Mouse (Mus musculus) 416B (cell line): Measurements from ENCODE around the gene Dpep3.

Experiments
- DNase-seq: peaks from one replicate; pipeline ENCODE4 v3.0.0; 2011; ENCODE audit warnings: low read depth

The Dpep3 gene

GRCm38 (mm10) chr8:105935863-105936603, 43.2 kb downstream of the Dpep3 start:
- DNase-seq: peak; percentile 35

DNA sequence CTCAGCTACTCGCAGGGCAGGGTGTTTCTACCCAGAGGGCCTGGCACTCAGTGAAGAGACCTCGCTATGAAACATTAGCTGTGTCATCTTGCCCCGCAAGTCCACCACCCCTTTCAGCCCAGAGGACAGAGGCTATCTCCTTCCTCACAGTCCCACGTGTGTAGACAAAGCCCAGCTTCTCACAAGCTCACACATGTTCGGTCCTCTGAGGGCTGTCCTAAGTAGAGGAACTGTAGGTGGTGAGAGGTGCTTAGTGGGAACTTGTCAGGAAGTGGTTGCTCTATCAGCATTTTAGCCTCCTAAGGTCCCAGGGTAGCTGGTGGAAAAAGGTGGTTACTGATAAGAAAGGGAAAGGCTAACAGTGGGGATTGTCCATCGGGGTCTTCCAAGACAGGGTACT, 44.1 kb downstream of the Dpep3 start:
- DNase-seq: peak; percentile 70

GRCm38 (mm10) chr8:105933762-105934161, 45.5 kb downstream of the Dpep3 start, which contains the start of gene Ctrl:
TSS of gene Ctrl (minus strand) at chr8:105933862.
- DNase-seq: no peak

DNA sequence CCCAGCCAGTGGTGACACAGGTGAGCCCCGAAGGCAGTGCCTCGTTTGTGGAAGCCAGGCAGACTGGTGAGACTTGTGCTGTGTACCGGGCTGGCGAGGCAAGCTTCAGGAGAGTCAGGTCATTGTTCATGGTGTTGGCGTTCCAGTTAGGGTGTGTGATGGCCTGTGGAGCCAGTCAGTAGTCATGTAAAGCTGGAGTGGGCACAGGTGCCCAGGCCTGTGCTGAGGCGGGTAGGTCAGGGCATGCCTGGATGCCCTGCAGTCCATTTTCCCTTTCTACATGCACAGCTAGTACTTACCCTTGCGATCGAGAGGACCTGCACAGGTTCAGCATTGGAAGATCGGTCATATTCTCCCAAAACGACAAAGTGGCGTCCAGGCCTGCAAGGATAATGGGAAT, 46.7 kb downstream of the Dpep3 start:
- DNase-seq: no peak

GRCm38 (mm10) chr8:105931271-105931670, 48.0 kb downstream of the Dpep3 start:
- no peak for DNase-seq

DNA sequence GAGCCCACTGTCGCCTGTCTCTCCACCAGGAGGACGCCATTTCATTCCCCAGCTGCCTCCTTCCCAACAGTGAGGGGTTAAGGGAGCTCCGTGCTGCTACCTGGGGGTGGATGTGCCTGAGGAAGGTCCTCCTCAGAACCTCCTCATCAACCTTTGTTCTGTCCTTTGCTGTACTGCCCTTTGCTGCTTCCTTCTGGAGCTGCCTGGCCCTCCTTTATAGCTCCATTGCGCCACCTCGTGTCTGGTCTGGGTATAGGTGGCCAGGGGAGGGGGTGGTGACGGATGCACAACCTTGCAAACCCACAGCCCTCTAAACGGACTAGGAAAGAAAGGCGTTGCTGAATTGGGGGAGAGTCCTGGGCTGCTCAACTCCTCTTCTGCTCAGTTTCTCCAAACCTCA, 48.6 kb downstream of the Dpep3 start:
- peak; percentile 70 for DNase-seq

DNA sequence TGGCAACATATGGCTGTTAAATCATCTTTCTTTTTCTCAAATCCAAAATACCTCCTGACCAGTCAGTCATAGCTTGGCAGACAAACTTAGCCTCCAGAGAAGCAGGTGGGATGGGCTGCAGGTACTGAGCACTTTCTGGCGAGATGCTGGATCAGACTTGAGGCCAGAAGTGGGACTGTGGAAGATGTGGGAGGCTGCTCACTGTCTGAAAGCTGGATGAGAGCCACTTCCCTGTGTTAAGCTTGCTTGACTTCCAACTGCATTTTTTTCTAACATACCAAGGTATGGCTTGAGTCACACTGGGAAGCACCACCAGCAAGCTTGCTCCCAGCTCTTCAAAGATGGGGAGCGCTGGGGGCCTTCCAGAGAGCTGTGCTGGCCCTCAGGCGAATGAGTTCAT, 54.1 kb downstream of the Dpep3 start:
- DNase-seq: no peak
